Mouse (Mus musculus) embryo, embryonic 11 days (tissue): ENCODE data around the gene Ubc.

ENCODE experiments used
- DNase-seq: peaks from one replicate; pipeline ENCODE4 v3.0.0-alpha.2; 2015

Gene Ubc

GRCm38 (mm10) chr5:125341459-125342090, 48.4 kb downstream of the Ubc start:
- DNase-seq, result no peak

DNA sequence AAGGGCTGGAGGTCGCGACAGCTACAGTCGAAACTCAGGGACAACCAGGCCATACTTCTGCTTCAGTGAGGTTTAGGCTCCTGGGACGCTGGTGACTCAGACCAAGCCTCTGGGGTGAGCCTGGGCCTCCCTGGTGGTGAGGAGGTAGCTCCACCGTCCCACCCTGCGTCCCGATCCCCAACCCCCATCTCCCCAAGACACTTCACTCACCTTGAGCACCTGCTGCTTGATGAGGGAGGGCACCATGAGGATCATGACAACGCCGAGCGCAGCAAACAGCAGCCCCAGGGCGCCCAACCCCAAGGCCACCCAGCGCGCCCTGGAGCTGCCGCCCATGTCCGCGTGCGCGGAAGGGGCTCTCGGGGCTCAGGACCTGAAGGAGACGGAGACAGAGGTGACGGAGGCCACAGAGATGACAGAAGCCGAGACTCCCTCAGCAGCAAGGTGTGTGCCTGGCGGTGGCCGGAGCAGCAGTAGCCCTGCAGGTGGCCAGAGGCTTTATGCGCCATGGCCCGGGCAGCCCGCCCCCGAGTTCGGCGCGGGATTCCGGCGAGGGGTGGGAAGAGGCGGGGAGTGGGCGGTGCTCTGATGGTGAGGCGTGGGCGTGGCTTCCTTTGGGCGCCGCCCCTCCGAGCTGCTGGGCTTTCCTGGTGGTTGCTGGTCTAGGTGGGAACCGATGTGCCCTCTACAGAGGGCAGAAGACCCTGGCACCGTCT, 49.3 kb downstream of the Ubc start, which contains the start of gene Scarb1:
TSS of gene Scarb1 (minus strand) at position 548 of the 716 bp plus-strand sequence.
- peak; percentile 92 for DNase-seq

DNA sequence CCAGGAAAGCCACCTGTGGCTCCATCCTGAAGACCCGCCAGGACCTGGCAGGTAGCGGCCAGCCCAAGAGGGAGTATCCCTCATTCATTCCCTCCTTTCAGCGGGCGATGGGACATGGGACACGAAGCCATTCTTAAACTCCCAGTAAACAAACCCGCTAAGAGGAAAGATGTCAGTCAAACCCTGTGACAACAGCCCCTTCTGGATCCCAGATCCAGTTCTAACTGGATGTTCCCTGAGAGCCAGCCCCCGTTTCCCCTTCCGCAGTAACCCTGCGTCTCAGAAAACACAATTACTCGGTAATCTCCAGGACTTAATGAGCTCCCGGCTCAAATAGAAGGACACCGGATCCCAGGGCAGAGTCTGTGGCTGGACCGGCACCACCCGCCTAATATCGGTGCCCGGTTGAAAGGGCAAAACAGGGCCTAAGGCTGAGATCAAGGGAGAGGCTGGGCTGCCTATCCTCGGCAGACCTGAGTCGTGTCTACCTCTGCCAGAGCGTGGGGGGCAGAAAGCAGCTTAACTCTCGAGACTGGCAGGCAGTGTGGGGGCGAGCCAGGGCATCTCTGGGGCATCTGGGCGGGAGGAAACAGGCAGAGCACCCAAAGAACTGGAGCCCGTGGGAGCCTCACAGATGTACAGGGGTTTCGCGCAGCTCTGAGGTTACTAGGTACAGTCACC, 50.0 kb downstream of the Ubc start:
- peak; percentile 61 for DNase-seq

- peak; percentile 77 for DNase-seq
Measured at GRCm38 (mm10) chr5:125339108-125339751, 50.8 kb downstream of the Ubc start.

DNA sequence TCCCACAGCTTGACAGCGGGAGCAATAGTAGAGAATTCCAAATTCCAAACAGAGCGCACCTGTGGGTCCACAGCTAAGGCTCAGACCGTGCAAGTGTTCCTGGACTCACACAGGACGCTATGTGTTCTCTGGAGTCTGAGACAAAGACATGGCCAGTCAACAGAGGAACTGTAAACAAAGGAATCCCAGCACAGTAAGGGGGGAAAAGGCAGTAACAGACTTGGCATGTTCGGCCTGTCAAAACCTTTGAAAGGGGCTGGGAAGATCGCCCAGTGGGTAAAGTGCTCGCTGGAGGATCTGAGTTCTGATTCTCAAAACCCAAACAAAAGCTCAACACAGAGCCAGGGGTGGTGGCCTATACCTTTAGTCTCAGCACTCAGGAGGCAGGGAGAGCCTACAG, 52.5 kb downstream of the Ubc start:
- DNase-seq, result no peak

- DNase-seq, result no peak
Measured at GRCm38 (mm10) chr5:125337012-125337411, 53.0 kb downstream of the Ubc start.
